Mouse (Mus musculus) adrenal gland (tissue): ENCODE measurements at regions not wholly inside any gene's neighbourhood (a gene's known extent, or its start where the extent isn't known, plus 50 kb on each side); places are given as distances from the start of the nearest gene placed in this dataset.

ENCODE experiments used
- intact Hi-C: fragments of 180-260 bp; cut with DNase I; formaldehyde crosslinking; loops from one replicate; pipeline ENCODE4 v1.15.1; 2025

- intact Hi-C loops: no loop called here
Observed at GRCm38 (mm10) chr5:64401737-64402136, 245.6 kb downstream of the Tbc1d1 start.

GRCm38 (mm10) chr5:64403077-64403981, 247.2 kb downstream of the Tbc1d1 start:
- intact Hi-C loops: no loop called here

- intact Hi-C loops: no loop called here
Observed at GRCm38 (mm10) chr5:64403982-64404345, 247.9 kb downstream of the Tbc1d1 start.

- intact Hi-C loops: no loop called here
Observed at GRCm38 (mm10) chr5:64404512-64404911, 248.4 kb downstream of the Tbc1d1 start.

GRCm38 (mm10) chr5:64408938-64409337, 252.8 kb downstream of the Tbc1d1 start:
- intact Hi-C loops: no loop called here

- intact Hi-C loops: no loop called here
Observed at GRCm38 (mm10) chr5:64410621-64411020, 254.5 kb downstream of the Tbc1d1 start.

GRCm38 (mm10) chr5:64414519-64414918, 258.4 kb downstream of the Tbc1d1 start:
- intact Hi-C loops: no loop called here

- intact Hi-C loops: no loop called here
Observed at GRCm38 (mm10) chr5:64419395-64419794, 263.3 kb downstream of the Tbc1d1 start.

GRCm38 (mm10) chr5:64422787-64423587, 266.9 kb downstream of the Tbc1d1 start:
- intact Hi-C loops: no loop called here

- intact Hi-C loops: no loop called here
Observed at GRCm38 (mm10) chr5:64428822-64429221, 272.7 kb downstream of the Tbc1d1 start.

GRCm38 (mm10) chr5:64430501-64430900, 274.4 kb downstream of the Tbc1d1 start:
- intact Hi-C loops: no loop called here

GRCm38 (mm10) chr5:64431624-64432023, 275.5 kb downstream of the Tbc1d1 start:
- intact Hi-C loops: no loop called here

GRCm38 (mm10) chr5:64433786-64434185, 277.7 kb downstream of the Tbc1d1 start:
- intact Hi-C loops: no loop called here

GRCm38 (mm10) chr5:64435491-64435890, 279.4 kb downstream of the Tbc1d1 start:
- intact Hi-C loops: no loop called here

GRCm38 (mm10) chr5:64435958-64436357, 279.9 kb downstream of the Tbc1d1 start:
- intact Hi-C loops: no loop called here

GRCm38 (mm10) chr5:64437720-64438119, 281.6 kb downstream of the Tbc1d1 start:
- intact Hi-C loops: no loop called here

GRCm38 (mm10) chr5:64438446-64439134, 282.5 kb downstream of the Tbc1d1 start:
- intact Hi-C loops: no loop called here

GRCm38 (mm10) chr5:64447847-64448246, 291.7 kb downstream of the Tbc1d1 start:
- intact Hi-C loops: no loop called here

- intact Hi-C loops: no loop called here
Observed at GRCm38 (mm10) chr5:64452668-64453334, 296.7 kb downstream of the Tbc1d1 start.

- intact Hi-C loops: no loop called here
Observed at GRCm38 (mm10) chr5:64459807-64460206, 303.7 kb downstream of the Tbc1d1 start.

- intact Hi-C loops: no loop called here
Observed at GRCm38 (mm10) chr5:64460891-64461290, 304.8 kb downstream of the Tbc1d1 start.
